Mouse (Mus musculus): ENCODE measurements around the gene Tmem80. TPM values are rescaled to one million over a fixed set of nuclear protein-coding genes. Genes with fewer than 3 reads are reported as not detected.

The Tmem80 gene
- polyA plus RNA-seq, 1 experiment from 2014 or later = 62.2 TPM

GRCm38 (mm10) chr7:141293852-141294471, 33.6 kb upstream of the Tmem80 start:
- H3K9me3 ChIP-seq (ENCODE audit: control insufficient read depth, low read length) = no peaks in the 10 kb centered on the region
- peaks cover 35% of the 10 kb centered on the region for H3K27me3 ChIP-seq (replicated peaks; ENCODE audit: control insufficient read depth, insufficient read depth, low read length)
- no peak for ATAC-seq

GRCm38 (mm10) chr7:141294479-141294878, 33.1 kb upstream of the Tmem80 start:
- H3K4me2 ChIP-seq (ENCODE audit: low read length) = peak overlapping the region; percentile 62
- no peaks in the 10 kb centered on the region for H3K9me3 ChIP-seq (ENCODE audit: control insufficient read depth, low read length)
- H3K4me3 ChIP-seq (replicated peaks; ENCODE audit: low read length) = peak overlapping the region; percentile 38; the same call in 1 of the 2 replicates
- peaks cover 7% of the 10 kb centered on the region; the same call in 1 of the 2 replicates for H3K36me3 ChIP-seq (ENCODE audit: control insufficient read depth, insufficient read depth)
- no peak overlapping the region; the same call in 1 of the 2 replicates for H3K9ac ChIP-seq (replicated peaks; ENCODE audit: low read depth, low read length)
- no peak for ATAC-seq
- H3K4me1 ChIP-seq (replicated peaks; ENCODE audit: control insufficient read depth, insufficient read depth, low read length) = peaks cover 20% of the 10 kb centered on the region
- WGBS = 6% methylated on average over 22 of the region's 22 CpGs
- H3K27me3 ChIP-seq (replicated peaks; ENCODE audit: control insufficient read depth, insufficient read depth, low read length) = peaks cover 35% of the 10 kb centered on the region
- no peak overlapping the region for H3K27ac ChIP-seq (ENCODE audit: low read length)

More at GRCm38 (mm10) chr7:141293852-141294471, 33.6 kb upstream of the Tmem80 start:
- no peak overlapping the region for H3K27ac ChIP-seq (ENCODE audit: low read length)
- peak overlapping the region; percentile 38 for H3K4me3 ChIP-seq (replicated peaks; ENCODE audit: low read length)
- H3K9ac ChIP-seq (replicated peaks; ENCODE audit: low read depth, low read length) = peak overlapping the region; percentile 46
- peaks cover 7% of the 10 kb centered on the region; the same call in 1 of the 2 replicates for H3K36me3 ChIP-seq (ENCODE audit: control insufficient read depth, insufficient read depth)
- peaks cover 20% of the 10 kb centered on the region for H3K4me1 ChIP-seq (replicated peaks; ENCODE audit: control insufficient read depth, insufficient read depth, low read length)
- peak overlapping the region; percentile 62 for H3K4me2 ChIP-seq (ENCODE audit: low read length)
- WGBS = 1% methylated on average over 50 of the region's 53 CpGs

- no peaks in the 10 kb centered on the region for H3K9me3 ChIP-seq (ENCODE audit: control insufficient read depth, low read length)
- H3K27ac ChIP-seq (ENCODE audit: low read length) = no peak overlapping the region
- no peak overlapping the region for H3K9ac ChIP-seq (replicated peaks; ENCODE audit: low read depth, low read length)
- no peak overlapping the region for H3K4me2 ChIP-seq (ENCODE audit: low read length)
- peaks cover 24% of the 10 kb centered on the region for H3K27me3 ChIP-seq (replicated peaks; ENCODE audit: control insufficient read depth, insufficient read depth, low read length)
- peaks cover 12% of the 10 kb centered on the region for H3K4me1 ChIP-seq (replicated peaks; ENCODE audit: control insufficient read depth, insufficient read depth, low read length)
- ATAC-seq = no peak
- peaks cover 25% of the 10 kb centered on the region for H3K36me3 ChIP-seq (ENCODE audit: control insufficient read depth, insufficient read depth)
- WGBS = 90% methylated on average over 3 of the region's 3 CpGs
- no peak overlapping the region for H3K4me3 ChIP-seq (replicated peaks; ENCODE audit: low read length)
Observed at GRCm38 (mm10) chr7:141297926-141298650, 29.5 kb upstream of the Tmem80 start.

- no peak overlapping the region for H3K9ac ChIP-seq (replicated peaks; ENCODE audit: low read depth, low read length)
- H3K4me2 ChIP-seq (ENCODE audit: low read length) = no peak overlapping the region
- peaks cover 15% of the 10 kb centered on the region for H3K27me3 ChIP-seq (replicated peaks; ENCODE audit: control insufficient read depth, insufficient read depth, low read length)
- no peak overlapping the region for H3K4me3 ChIP-seq (replicated peaks; ENCODE audit: low read length)
- H3K27ac ChIP-seq (ENCODE audit: low read length) = no peak overlapping the region
- H3K36me3 ChIP-seq (ENCODE audit: control insufficient read depth, insufficient read depth) = peaks cover 32% of the 10 kb centered on the region
- 95% methylated on average over 8 of the region's 8 CpGs for WGBS
- ATAC-seq = no peak
- peaks cover 5% of the 10 kb centered on the region for H3K4me1 ChIP-seq (replicated peaks; ENCODE audit: control insufficient read depth, insufficient read depth, low read length)
- no peaks in the 10 kb centered on the region for H3K9me3 ChIP-seq (ENCODE audit: control insufficient read depth, low read length)
Observed at GRCm38 (mm10) chr7:141299175-141299574, 28.4 kb upstream of the Tmem80 start.

- no peak overlapping the region for H3K4me3 ChIP-seq (replicated peaks; ENCODE audit: low read length)
- H3K4me1 ChIP-seq (replicated peaks; ENCODE audit: control insufficient read depth, insufficient read depth, low read length) = no peaks in the 10 kb centered on the region
- H3K27me3 ChIP-seq (replicated peaks; ENCODE audit: control insufficient read depth, insufficient read depth, low read length) = no peaks in the 10 kb centered on the region
- no peak for ATAC-seq
- H3K27ac ChIP-seq (ENCODE audit: low read length) = no peak overlapping the region
- no peaks in the 10 kb centered on the region for H3K9me3 ChIP-seq (ENCODE audit: control insufficient read depth, low read length)
- H3K36me3 ChIP-seq (ENCODE audit: control insufficient read depth, insufficient read depth) = peaks cover 44% of the 10 kb centered on the region
- no peak overlapping the region for H3K4me2 ChIP-seq (ENCODE audit: low read length)
- no peak overlapping the region for H3K9ac ChIP-seq (replicated peaks; ENCODE audit: low read depth, low read length)
- WGBS = 98% methylated on average over 9 of the region's 9 CpGs
Observed at GRCm38 (mm10) chr7:141301386-141301785, 26.2 kb upstream of the Tmem80 start.

- H3K36me3 ChIP-seq (ENCODE audit: control insufficient read depth, insufficient read depth) = peaks cover 43% of the 10 kb centered on the region
- 80% methylated on average over 1 of the region's 1 CpGs for WGBS
- ATAC-seq = no peak
Observed at GRCm38 (mm10) chr7:141302702-141303268, 24.8 kb upstream of the Tmem80 start.

GRCm38 (mm10) chr7:141304537-141304936, 23.0 kb upstream of the Tmem80 start:
- Histone ChIP-seq H3K4me3 (replicated peaks; ENCODE audit: low read length) (no peak overlapping the region), H3K4me2 (ENCODE audit: low read length) (no peak overlapping the region), H3K9ac (replicated peaks; ENCODE audit: low read depth, low read length) (no peak overlapping the region), H3K36me3 (ENCODE audit: control insufficient read depth, insufficient read depth) (peaks cover 53% of the 10 kb centered on the region), H3K27me3 (replicated peaks; ENCODE audit: control insufficient read depth, insufficient read depth, low read length) (no peaks in the 10 kb centered on the region), H3K27ac (ENCODE audit: low read length) (no peak overlapping the region), H3K4me1 (replicated peaks; ENCODE audit: control insufficient read depth, insufficient read depth, low read length) (no peaks in the 10 kb centered on the region), H3K9me3 (ENCODE audit: control insufficient read depth, low read length) (no peaks in the 10 kb centered on the region)
- ATAC-seq = no peak
- 94% methylated on average over 4 of the region's 4 CpGs for WGBS

More at GRCm38 (mm10) chr7:141302702-141303268, 24.8 kb upstream of the Tmem80 start:
- H3K27ac ChIP-seq (ENCODE audit: low read length) = no peak overlapping the region
- H3K9ac ChIP-seq (replicated peaks; ENCODE audit: low read depth, low read length) = no peak overlapping the region
- no peak overlapping the region for H3K4me3 ChIP-seq (replicated peaks; ENCODE audit: low read length)
- no peaks in the 10 kb centered on the region for H3K27me3 ChIP-seq (replicated peaks; ENCODE audit: control insufficient read depth, insufficient read depth, low read length)
- H3K4me2 ChIP-seq (ENCODE audit: low read length) = no peak overlapping the region
- H3K9me3 ChIP-seq (ENCODE audit: control insufficient read depth, low read length) = no peaks in the 10 kb centered on the region
- no peaks in the 10 kb centered on the region for H3K4me1 ChIP-seq (replicated peaks; ENCODE audit: control insufficient read depth, insufficient read depth, low read length)

GRCm38 (mm10) chr7:141314416-141314815, 13.1 kb upstream of the Tmem80 start:
- H3K27me3 ChIP-seq (replicated peaks; ENCODE audit: control insufficient read depth, insufficient read depth, low read length) = no peaks in the 10 kb centered on the region
- H3K27ac ChIP-seq (ENCODE audit: low read length) = no peak overlapping the region
- ATAC-seq = no peak
- H3K9ac ChIP-seq (replicated peaks; ENCODE audit: low read depth, low read length) = no peak overlapping the region
- no peak overlapping the region for H3K4me2 ChIP-seq (ENCODE audit: low read length)
- no peak overlapping the region for H3K4me3 ChIP-seq (replicated peaks; ENCODE audit: low read length)
- H3K4me1 ChIP-seq (replicated peaks; ENCODE audit: control insufficient read depth, insufficient read depth, low read length) = no peaks in the 10 kb centered on the region
- H3K36me3 ChIP-seq (ENCODE audit: control insufficient read depth, insufficient read depth) = peaks cover 58% of the 10 kb centered on the region
- no peaks in the 10 kb centered on the region for H3K9me3 ChIP-seq (ENCODE audit: control insufficient read depth, low read length)
- WGBS = 93% methylated on average over 2 of the region's 2 CpGs

GRCm38 (mm10) chr7:141315076-141315475, 12.5 kb upstream of the Tmem80 start:
- Histone ChIP-seq H3K27me3 (replicated peaks; ENCODE audit: control insufficient read depth, insufficient read depth, low read length) (no peaks in the 10 kb centered on the region), H3K4me2 (ENCODE audit: low read length) (no peak overlapping the region), H3K4me1 (replicated peaks; ENCODE audit: control insufficient read depth, insufficient read depth, low read length) (no peaks in the 10 kb centered on the region), H3K27ac (ENCODE audit: low read length) (no peak overlapping the region), H3K9me3 (ENCODE audit: control insufficient read depth, low read length) (no peaks in the 10 kb centered on the region), H3K9ac (replicated peaks; ENCODE audit: low read depth, low read length) (no peak overlapping the region), H3K4me3 (replicated peaks; ENCODE audit: low read length) (no peak overlapping the region), H3K36me3 (ENCODE audit: control insufficient read depth, insufficient read depth) (peaks cover 55% of the 10 kb centered on the region)
- no peak for ATAC-seq
- 90% methylated on average over 8 of the region's 8 CpGs for WGBS

All from forebrain, embryonic 16.5 days (tissue).